Mouse (Mus musculus) myocyte (in vitro differentiated cells): Measurements from ENCODE around the gene Hus1b. TPM values are rescaled to one million over a fixed set of nuclear protein-coding genes. Genes with fewer than 3 reads are reported as not detected.

Experiments
- H3K27me3 ChIP-seq: one replicate; pipeline ENCODE4 v1.6.1; 2011; ENCODE audit not compliant: control insufficient read depth, insufficient read depth, insufficient read length
- H3K36me3 ChIP-seq: one replicate; pipeline ENCODE4 v1.6.1; 2011; ENCODE audit not compliant: control insufficient read depth, insufficient read depth
- H3K4me2 ChIP-seq: one replicate; pipeline ENCODE4 v1.6.1; 2011; ENCODE audit warnings: low read depth, control low read depth
- H3K4me3 ChIP-seq: one replicate; pipeline ENCODE4 v1.5.1; 2011; ENCODE audit warnings: mild to moderate bottlenecking, control low read depth, moderate library complexity
- H3K79me2 ChIP-seq: one replicate; pipeline ENCODE4 v1.6.1; 2011; ENCODE audit not compliant: control insufficient read depth, insufficient read depth
- H3ac ChIP-seq: one replicate; pipeline ENCODE4 v1.6.1; 2011; ENCODE audit not compliant: control insufficient read depth, insufficient read length
- CEBPB ChIP-seq: IDR thresholded peaks from 2 replicates; pipeline ENCODE4 v1.6.1; 2011; ENCODE audit warnings: mild to moderate bottlenecking, moderate library complexity; ENCODE audit not compliant: poor library complexity, insufficient read depth, severe bottlenecking
- E2F4 ChIP-seq: IDR thresholded peaks from one replicate; pipeline ENCODE4 v1.6.1; 2011; ENCODE audit warnings: mild to moderate bottlenecking, control low read depth, moderate library complexity; ENCODE audit not compliant: insufficient read depth
- MAX ChIP-seq: IDR thresholded peaks from one replicate; pipeline ENCODE4 v1.6.1; 2011; ENCODE audit warnings: low read depth, mild to moderate bottlenecking, control low read depth
- MYOD1 ChIP-seq, 3 experiments: IDR thresholded peaks; one replicate each; pipeline ENCODE4 v1.6.1; 2011; ENCODE audit warnings: control low read depth in 2 of 3, low read depth in 2 of 3, mild to moderate bottlenecking in 2 of 3, moderate library complexity in 1 of 3; ENCODE audit not compliant: insufficient read length in 2 of 3, control insufficient read depth in 1 of 3
- MYOG ChIP-seq, 3 experiments: IDR thresholded peaks; one replicate each; pipeline ENCODE4 v1.6.1; 2011; ENCODE audit warnings: control low read depth in 2 of 3, low read depth in 2 of 3, mild to moderate bottlenecking in 2 of 3; ENCODE audit not compliant: insufficient read length in 2 of 3, control insufficient read depth in 1 of 3, insufficient read depth in 1 of 3
- POLR2A ChIP-seq: IDR thresholded peaks from one replicate; pipeline ENCODE4 v1.6.1; 2011; ENCODE audit warnings: low read depth, mild to moderate bottlenecking, control low read depth, moderate library complexity; ENCODE audit not compliant: insufficient read length
- POLR2AphosphoS2 ChIP-seq: IDR thresholded peaks from one replicate; pipeline ENCODE4 v1.6.1; 2011; ENCODE audit warnings: low read depth, control low read depth; ENCODE audit not compliant: insufficient read length
- REST ChIP-seq: IDR thresholded peaks from one replicate; pipeline ENCODE4 v1.6.1; 2011; ENCODE audit warnings: mild to moderate bottlenecking, control low read depth, moderate library complexity; ENCODE audit not compliant: insufficient read depth, insufficient read length
- SRF ChIP-seq: IDR thresholded peaks from one replicate; pipeline ENCODE4 v1.6.1; 2011; ENCODE audit warnings: low read depth; ENCODE audit not compliant: control insufficient read depth, insufficient read length
- TCF12 ChIP-seq: IDR thresholded peaks from one replicate; pipeline ENCODE4 v1.6.1; 2011; ENCODE audit warnings: mild to moderate bottlenecking, control low read depth; ENCODE audit not compliant: poor library complexity, insufficient read depth, severe bottlenecking
- TCF3 ChIP-seq: IDR thresholded peaks from one replicate; pipeline ENCODE4 v1.6.1; 2011; ENCODE audit warnings: low read depth, control low read depth; ENCODE audit not compliant: insufficient read length
- USF1 ChIP-seq: IDR thresholded peaks from one replicate; pipeline ENCODE4 v1.6.1; 2011; ENCODE audit warnings: low read depth, mild to moderate bottlenecking, control low read depth, moderate library complexity
- polyA plus RNA-seq: library from polyadenylated mRNA; unstranded; fragments of >200 nt; fragmentation: generic; extraction: Trizol; gene quantifications from one replicate; pipeline ENCODE4 v1.2.1, GENCODE M21; 2012; ENCODE audit warnings: missing spikeins

Gene Hus1b
- polyA plus RNA-seq, 1 experiment: not detected

DNA sequence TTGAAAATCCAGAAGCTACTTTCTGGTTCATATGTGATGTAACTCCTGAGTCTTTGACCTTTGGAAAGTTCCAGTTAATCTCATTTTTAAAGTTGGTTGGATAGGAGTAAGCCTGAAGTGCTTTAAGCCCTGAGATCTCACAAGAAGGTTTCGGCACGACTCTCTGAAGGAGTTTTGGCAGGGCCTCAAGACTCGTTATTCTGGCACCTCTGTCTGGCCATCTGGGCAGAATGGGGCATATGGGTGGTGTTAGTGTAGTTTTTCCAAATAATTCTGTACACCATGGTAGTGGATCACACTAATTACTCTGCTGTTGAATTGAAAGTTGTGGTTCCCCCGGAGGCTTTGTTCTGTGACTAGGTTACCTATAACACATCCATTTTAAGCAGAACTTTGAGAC is 30.7 kb upstream of the Hus1b start:
- Histone ChIP-seq H3K36me3 (no peaks in the 10 kb centered on the region), H3ac (no peak overlapping the region), H3K79me2 (no peaks in the 10 kb centered on the region), H3K4me3 (no peak overlapping the region), H3K27me3 (peaks cover 5% of the 10 kb centered on the region), H3K4me2 (no peak overlapping the region)
- TF ChIP-seq POLR2AphosphoS2 (no peak), USF1 (no peak), REST (no peak), E2F4 (no peak), MYOG (IDR thresholded peaks at IDR 0.05; ENCODE audit: control insufficient read depth in 1 of 3, insufficient read depth in 1 of 3, insufficient read length in 2 of 3, low read depth in 2 of 3) (no peak), TCF12 (no peak), TCF3 (no peak), POLR2A (no peak), MAX (no peak), CEBPB (no peak), MYOD1 (IDR thresholded peaks at IDR 0.05; ENCODE audit: control insufficient read depth in 1 of 3, insufficient read length in 2 of 3, low read depth in 2 of 3) (no peak), SRF (no peak)

DNA sequence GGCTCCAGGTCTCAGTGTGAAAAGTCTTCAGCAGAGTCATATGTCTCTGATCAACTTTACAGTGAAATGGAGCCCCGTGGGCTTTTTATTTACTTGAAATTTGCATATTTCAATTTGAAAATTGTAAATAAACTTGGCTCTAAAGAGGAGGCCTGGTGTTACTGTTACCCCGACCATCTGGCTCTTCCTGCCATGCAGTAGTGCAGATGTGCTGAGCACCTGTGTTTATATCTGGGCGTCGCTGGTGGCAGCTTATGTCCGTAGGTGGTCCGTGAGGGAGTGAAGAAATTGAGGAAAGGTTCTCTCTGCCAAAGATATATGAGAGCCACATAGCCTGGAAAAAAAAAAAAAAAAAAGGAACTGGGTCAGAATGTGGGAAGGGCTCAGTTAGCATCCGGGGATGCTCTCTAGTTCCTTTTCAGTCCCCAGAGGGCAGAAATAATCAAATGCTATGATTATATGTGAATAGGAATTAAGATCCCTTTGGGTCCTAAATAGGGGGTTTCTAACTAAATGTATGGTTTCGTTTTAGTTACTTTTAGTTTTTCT is 29.1 kb upstream of the Hus1b start:
- H3K79me2 ChIP-seq: peaks cover 9% of the 10 kb centered on the region
- H3K27me3 ChIP-seq: peaks cover 5% of the 10 kb centered on the region
- no peaks in the 10 kb centered on the region for H3K36me3 ChIP-seq
- no peak overlapping the region for H3K4me2 ChIP-seq
- H3ac ChIP-seq: no peak overlapping the region
- H3K4me3 ChIP-seq: no peak overlapping the region
- TF ChIP-seq MYOD1 (IDR thresholded peaks at IDR 0.05; ENCODE audit: control insufficient read depth in 1 of 3, insufficient read length in 2 of 3, low read depth in 2 of 3) (no peak), USF1 (no peak), POLR2A (no peak), TCF12 (no peak), POLR2AphosphoS2 (no peak), MAX (no peak), CEBPB (no peak), E2F4 (no peak), TCF3 (no peak), SRF (no peak), MYOG (IDR thresholded peaks at IDR 0.05; ENCODE audit: control insufficient read depth in 1 of 3, insufficient read depth in 1 of 3, insufficient read length in 2 of 3, low read depth in 2 of 3) (no peak), REST (no peak)

DNA sequence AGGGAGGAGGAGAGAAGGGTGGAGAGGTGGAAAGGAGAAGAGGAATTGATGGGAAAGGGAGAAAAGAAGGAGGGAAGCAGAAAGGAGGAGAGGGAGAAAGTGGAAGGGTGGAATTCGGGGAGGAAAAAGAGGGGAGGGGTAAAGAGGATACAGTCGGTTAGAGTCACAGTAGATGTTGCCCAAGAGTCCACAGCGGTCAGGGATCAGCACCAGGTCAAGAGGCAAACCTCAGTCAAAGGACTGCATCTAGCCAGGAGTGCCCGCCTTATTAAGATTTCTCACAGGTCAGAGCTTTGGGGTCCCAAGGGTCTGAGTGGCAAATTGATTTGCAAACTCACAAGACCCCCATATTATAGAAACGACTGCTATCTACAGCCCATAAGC is 26.7 kb upstream of the Hus1b start:
- no peaks in the 10 kb centered on the region for H3K36me3 ChIP-seq
- H3ac ChIP-seq: peak overlapping the region; percentile 47
- H3K79me2 ChIP-seq: peaks cover 26% of the 10 kb centered on the region
- TF ChIP-seq TCF3: no peak
- no peak for TF ChIP-seq REST
- no peak for TF ChIP-seq E2F4
- TF ChIP-seq TCF12: no peak
- no peak for TF ChIP-seq MYOD1 (IDR thresholded peaks at IDR 0.05; ENCODE audit: control insufficient read depth in 1 of 3, insufficient read length in 2 of 3, low read depth in 2 of 3)
- TF ChIP-seq POLR2AphosphoS2: no peak
- TF ChIP-seq POLR2A: no peak
- TF ChIP-seq MYOG (IDR thresholded peaks at IDR 0.05; ENCODE audit: control insufficient read depth in 1 of 3, insufficient read depth in 1 of 3, insufficient read length in 2 of 3, low read depth in 2 of 3): no peak
- TF ChIP-seq CEBPB: no peak
- no peak for TF ChIP-seq MAX
- no peak for TF ChIP-seq SRF
- TF ChIP-seq USF1: no peak
- peak overlapping the region; percentile 71 for H3K4me2 ChIP-seq
- peak overlapping the region; percentile 46 for H3K4me3 ChIP-seq
- H3K27me3 ChIP-seq: peaks cover 5% of the 10 kb centered on the region

DNA sequence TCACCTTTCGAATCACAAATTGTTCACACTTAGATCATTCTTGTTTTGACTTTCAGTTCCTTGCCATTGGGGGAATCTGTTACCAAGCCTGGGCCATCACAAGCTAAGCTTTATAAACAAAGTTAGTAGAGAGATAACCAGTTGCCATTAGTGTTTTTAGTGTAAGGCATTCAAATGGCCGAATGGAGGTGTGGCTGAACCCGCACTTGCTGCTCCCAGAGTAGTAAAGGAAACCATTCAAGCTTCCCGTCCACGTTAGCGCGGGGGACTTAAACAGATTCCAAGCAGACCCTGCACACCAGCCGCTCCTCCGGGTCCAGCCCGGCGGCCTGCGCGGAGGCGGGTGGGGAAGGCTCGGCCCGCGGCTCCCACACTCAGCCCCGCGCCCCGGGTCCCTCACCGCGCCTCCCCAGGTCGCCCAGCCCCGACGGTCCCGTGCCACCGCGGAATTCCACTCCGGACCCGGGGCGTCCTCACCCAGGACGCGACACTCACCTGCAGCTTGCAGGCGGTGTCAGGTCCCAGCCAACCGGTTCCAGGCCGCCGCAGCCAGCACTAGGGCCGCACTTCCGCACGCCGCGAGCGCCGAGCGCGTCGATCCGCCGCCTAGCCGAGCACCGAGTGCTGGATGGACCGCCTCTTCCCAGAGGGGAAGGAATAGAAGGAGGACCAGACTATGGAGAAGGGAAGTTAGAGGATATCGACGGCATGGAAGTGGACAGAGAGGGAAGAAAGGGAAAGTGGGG is 26.1 kb upstream of the Hus1b start, which contains the start of the genes Exoc2 and Gm5447:
Exoc2 (minus strand) TSS at position 593 of the 746 bp plus-strand sequence.
Gm5447 (plus strand) TSS at position 704 of the 746 bp plus-strand sequence.
- Histone ChIP-seq H3K4me3 (peak within 1 kb of the TSS; percentile 46), H3K4me2 (peak within 1 kb of the TSS; percentile 76), H3K27me3 (peaks cover 5% of the 10 kb centered on the region), H3ac (peak within 1 kb of the TSS; percentile 47), H3K79me2 (peaks cover 31% of the 10 kb centered on the region), H3K36me3 (no peaks in the 10 kb centered on the region)
- peak; percentile 73 for TF ChIP-seq POLR2A
- TF ChIP-seq TCF3: no peak
- no peak for TF ChIP-seq USF1
- no peak for TF ChIP-seq REST
- peak in 2 of 3 experiments; percentile 53 to 55 for TF ChIP-seq MYOG (IDR thresholded peaks at IDR 0.05; ENCODE audit: control insufficient read depth in 1 of 3, insufficient read depth in 1 of 3, insufficient read length in 2 of 3, low read depth in 2 of 3)
- TF ChIP-seq MYOD1 (IDR thresholded peaks at IDR 0.05; ENCODE audit: control insufficient read depth in 1 of 3, insufficient read length in 2 of 3, low read depth in 2 of 3): peak in 1 of 3 experiments; percentile 28
- no peak for TF ChIP-seq E2F4
- no peak for TF ChIP-seq MAX
- TF ChIP-seq SRF: peak; percentile 86
- TF ChIP-seq TCF12: no peak
- peak; percentile 47 for TF ChIP-seq POLR2AphosphoS2
- no peak for TF ChIP-seq CEBPB
